Mouse (Mus musculus): ENCODE results near the gene Nploc4. TPM values are rescaled to one million over a fixed set of nuclear protein-coding genes. Genes with fewer than 3 reads are reported as not detected.
"Not testable (repeated sequence)": the region's sequence is repeated elsewhere in the genome, so short reads cannot be mapped to it uniquely, and the experiment has no call there.

Gene Nploc4
- polyA plus RNA-seq, 1 experiment = 63.2 TPM

- no peak for DNase-seq (ENCODE audit: low read depth)
Measured at GRCm38 (mm10) chr11:120442344-120442743, 4.8 kb upstream of the Nploc4 start, which contains the start of gene Tspan10. Gene Tspan10 (plus strand): TSS chr11:120442644.

GRCm38 (mm10) chr11:120437857-120438385, 413 bp upstream of the Nploc4 start:
- TF ChIP-seq CTCF (IDR thresholded peaks at IDR 0.05; ENCODE audit: borderline replicate concordance, extremely low read depth, insufficient read depth, insufficient read length) (no peak), POLR2A (IDR thresholded peaks at IDR 0.05; ENCODE audit: borderline replicate concordance, extremely low read depth, insufficient read depth, insufficient read length, poor library complexity, severe bottlenecking) (no peak)
- no peak for DNase-seq (ENCODE audit: low read depth)

More at GRCm38 (mm10) chr11:120442344-120442743, 4.8 kb upstream of the Nploc4 start, which contains the start of gene Tspan10:
- TF ChIP-seq CTCF (IDR thresholded peaks at IDR 0.05; ENCODE audit: borderline replicate concordance, extremely low read depth, insufficient read depth, insufficient read length) (no peak), POLR2A (IDR thresholded peaks at IDR 0.05; ENCODE audit: borderline replicate concordance, extremely low read depth, insufficient read depth, insufficient read length, poor library complexity, severe bottlenecking) (no peak)

DNA sequence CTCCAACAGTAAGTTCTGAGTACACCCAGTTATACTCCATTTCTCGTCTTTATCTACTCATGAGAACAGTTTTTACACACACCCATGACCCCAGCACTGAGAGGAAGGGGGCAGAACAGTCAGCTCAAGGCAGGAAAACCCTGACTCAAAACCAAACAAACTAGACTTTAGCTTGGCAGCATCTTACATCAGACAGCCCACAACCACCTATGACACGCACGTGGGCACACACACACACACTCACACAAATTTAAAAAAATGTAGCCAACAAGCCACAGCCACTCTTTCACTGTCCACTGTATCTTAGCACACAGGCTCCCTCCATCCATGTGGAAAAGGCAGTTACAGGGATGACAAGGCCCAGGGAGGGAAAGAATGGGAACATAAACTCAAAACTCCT, 10.8 kb downstream of the Nploc4 start:
- no peak for DNase-seq (ENCODE audit: low read depth)
- no peak for TF ChIP-seq CTCF (IDR thresholded peaks at IDR 0.05; ENCODE audit: borderline replicate concordance, extremely low read depth, insufficient read depth, insufficient read length)

DNA sequence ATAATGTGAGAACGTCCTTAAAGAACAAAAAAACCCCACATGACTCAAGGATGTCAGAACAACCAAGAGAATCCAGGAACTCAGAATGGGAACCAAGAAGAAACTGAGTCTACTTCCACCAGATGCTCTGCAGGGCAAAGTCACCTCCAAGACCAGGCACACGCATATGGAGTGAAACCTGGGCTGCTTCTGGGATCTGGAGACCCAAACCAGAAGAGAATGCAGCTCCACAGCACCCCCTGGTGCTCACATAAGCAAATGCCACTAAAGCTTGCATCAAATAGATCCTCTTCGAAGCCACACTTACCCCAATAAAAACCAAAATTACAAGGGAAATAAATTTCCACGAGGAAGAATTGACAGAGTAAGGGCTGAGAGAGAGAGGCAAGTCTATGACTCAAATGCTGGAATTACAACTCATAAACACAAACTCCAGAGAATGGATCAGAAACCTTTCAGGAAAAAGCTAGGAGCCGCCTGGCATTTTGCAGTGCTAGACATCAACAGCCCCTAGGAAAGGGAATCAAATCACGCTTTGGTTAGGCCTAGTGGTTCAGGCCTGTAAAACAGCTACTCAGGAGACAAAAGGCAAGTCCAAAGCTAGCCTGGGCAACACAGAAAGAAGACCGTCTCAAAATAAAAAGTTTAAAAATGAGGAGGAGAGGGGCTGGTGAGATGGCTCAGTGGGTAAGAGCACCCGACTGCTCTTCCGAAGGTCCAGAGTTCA, 13.8 kb downstream of the Nploc4 start:
- DNase-seq (ENCODE audit: low read depth) = peak; percentile 87
- TF ChIP-seq CTCF (IDR thresholded peaks at IDR 0.05; ENCODE audit: borderline replicate concordance, extremely low read depth, insufficient read depth, insufficient read length) (peak; percentile 83), POLR2A (IDR thresholded peaks at IDR 0.05; ENCODE audit: borderline replicate concordance, extremely low read depth, insufficient read depth, insufficient read length, poor library complexity, severe bottlenecking) (no peak)

GRCm38 (mm10) chr11:120422651-120423568, 14.6 kb downstream of the Nploc4 start:
- TF ChIP-seq POLR2A (IDR thresholded peaks at IDR 0.05; ENCODE audit: borderline replicate concordance, extremely low read depth, insufficient read depth, insufficient read length, poor library complexity, severe bottlenecking) = no peak
- DNase-seq (ENCODE audit: low read depth) = no peak

DNA sequence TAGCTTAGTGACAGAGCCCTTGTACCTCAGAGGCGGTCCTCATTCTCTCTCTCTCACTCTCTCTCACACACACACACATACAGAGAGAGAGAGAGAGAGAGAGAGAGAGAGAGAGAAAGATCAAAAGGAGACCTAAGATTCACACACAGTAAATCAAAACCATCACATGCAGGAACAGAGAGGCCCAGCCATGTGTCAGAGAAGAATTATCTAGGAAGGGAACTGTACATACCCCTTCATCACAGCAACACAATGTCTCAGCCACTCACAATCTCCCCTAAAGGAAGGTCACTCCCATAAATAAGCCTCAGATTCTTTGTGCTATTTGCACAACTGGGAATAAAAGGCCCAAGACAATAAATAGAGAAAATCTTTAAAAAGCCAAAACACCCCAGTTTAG, 18.9 kb downstream of the Nploc4 start:
- TF ChIP-seq POLR2A (IDR thresholded peaks at IDR 0.05; ENCODE audit: borderline replicate concordance, extremely low read depth, insufficient read depth, insufficient read length, poor library complexity, severe bottlenecking) (no peak), CTCF (IDR thresholded peaks at IDR 0.05; ENCODE audit: borderline replicate concordance, extremely low read depth, insufficient read depth, insufficient read length) (no peak)
- DNase-seq (ENCODE audit: low read depth) = no peak

GRCm38 (mm10) chr11:120417852-120418251, 19.7 kb downstream of the Nploc4 start:
- TF ChIP-seq POLR2A (IDR thresholded peaks at IDR 0.05; ENCODE audit: borderline replicate concordance, extremely low read depth, insufficient read depth, insufficient read length, poor library complexity, severe bottlenecking) (no peak), CTCF (IDR thresholded peaks at IDR 0.05; ENCODE audit: borderline replicate concordance, extremely low read depth, insufficient read depth, insufficient read length) (no peak)
- no peak for DNase-seq (ENCODE audit: low read depth)

DNA sequence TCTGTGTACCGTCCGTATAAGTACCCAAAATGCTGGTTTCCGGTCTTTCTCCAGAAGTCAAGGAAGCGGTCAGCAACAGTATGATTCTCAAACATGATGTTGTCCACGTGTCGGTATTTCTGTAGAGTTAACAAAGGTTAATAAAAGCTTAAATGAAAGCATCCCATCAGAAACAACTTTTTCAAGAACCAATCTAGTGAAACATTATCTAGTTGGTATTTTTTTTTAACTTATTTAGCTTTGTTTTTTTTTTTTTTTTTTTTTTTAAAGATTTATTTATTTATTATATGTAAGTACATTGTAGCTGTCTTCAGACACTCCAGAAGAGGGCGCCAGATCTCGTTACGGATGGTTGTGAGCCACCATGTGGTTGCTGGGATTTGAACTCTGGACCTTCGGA, 23.9 kb downstream of the Nploc4 start:
- not testable (repeated sequence) for DNase-seq (ENCODE audit: low read depth)

- TF ChIP-seq CTCF (IDR thresholded peaks at IDR 0.05; ENCODE audit: borderline replicate concordance, extremely low read depth, insufficient read depth, insufficient read length) (no peak), POLR2A (IDR thresholded peaks at IDR 0.05; ENCODE audit: borderline replicate concordance, extremely low read depth, insufficient read depth, insufficient read length, poor library complexity, severe bottlenecking) (no peak)
- DNase-seq (ENCODE audit: low read depth) = no peak
Measured at GRCm38 (mm10) chr11:120406445-120406844, 31.1 kb downstream of the Nploc4 start.

DNA sequence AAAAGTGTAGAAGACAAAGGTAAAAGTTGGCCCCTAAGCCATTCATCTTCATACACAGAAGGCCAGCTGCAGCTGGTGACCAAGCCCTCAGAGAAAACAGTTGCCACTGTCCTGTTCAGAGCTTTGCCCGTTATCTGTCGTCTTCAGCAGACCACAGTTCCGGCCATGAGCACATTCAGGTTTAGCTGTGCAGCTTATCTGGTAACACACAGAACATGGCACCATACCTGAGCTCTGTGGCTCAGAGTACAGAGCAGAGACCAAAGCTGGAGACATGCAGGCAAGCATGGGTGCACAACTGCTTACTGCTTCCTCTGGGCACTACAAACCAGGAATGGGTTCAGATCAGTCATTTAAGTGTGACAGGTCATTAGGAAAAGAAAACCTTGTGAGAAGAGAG, 31.6 kb downstream of the Nploc4 start:
- no peak for DNase-seq (ENCODE audit: low read depth)
- TF ChIP-seq CTCF (IDR thresholded peaks at IDR 0.05; ENCODE audit: borderline replicate concordance, extremely low read depth, insufficient read depth, insufficient read length) (no peak), POLR2A (IDR thresholded peaks at IDR 0.05; ENCODE audit: borderline replicate concordance, extremely low read depth, insufficient read depth, insufficient read length, poor library complexity, severe bottlenecking) (no peak)

- DNase-seq (ENCODE audit: low read depth) = no peak
- TF ChIP-seq CTCF (IDR thresholded peaks at IDR 0.05; ENCODE audit: borderline replicate concordance, extremely low read depth, insufficient read depth, insufficient read length) (no peak), POLR2A (IDR thresholded peaks at IDR 0.05; ENCODE audit: borderline replicate concordance, extremely low read depth, insufficient read depth, insufficient read length, poor library complexity, severe bottlenecking) (no peak)
Measured at GRCm38 (mm10) chr11:120404814-120405213, 32.7 kb downstream of the Nploc4 start.

DNA sequence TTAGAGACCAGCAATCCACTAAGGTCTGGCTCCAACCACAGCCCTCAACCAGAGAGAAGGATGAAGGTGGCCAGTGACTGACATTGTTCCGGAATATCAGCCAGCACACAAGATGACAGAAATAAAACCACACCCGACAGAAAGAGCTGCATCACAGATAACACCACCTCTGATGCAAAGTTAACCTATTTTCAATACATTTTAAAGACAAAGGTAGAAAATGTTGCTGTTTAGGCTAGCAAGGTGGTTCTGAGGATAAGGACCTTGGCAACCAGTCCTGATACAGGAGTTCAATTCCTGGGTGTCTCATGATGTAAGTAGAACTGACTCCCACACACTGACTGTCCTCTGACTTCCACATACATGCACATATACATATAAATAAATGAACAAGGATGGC, 38.2 kb downstream of the Nploc4 start:
- no peak for DNase-seq (ENCODE audit: low read depth)
- no peak for TF ChIP-seq CTCF (IDR thresholded peaks at IDR 0.05; ENCODE audit: borderline replicate concordance, extremely low read depth, insufficient read depth, insufficient read length)

All from brain, embryonic 14.5 days (tissue).